Mouse (Mus musculus) MEL (cell line): ENCODE data around the gene Ska2. TPM values are rescaled to one million over a fixed set of nuclear protein-coding genes. Genes with fewer than 3 reads are reported as not detected.

Experiments used
- DNase-seq: peaks from one replicate; pipeline ENCODE4 v3.0.0; 2011; ENCODE audit warnings: low read depth, low spot score
- H3K27ac ChIP-seq: 2 replicates; pipeline ENCODE4 v1.5.1; 2012; ENCODE audit warnings: low read depth, mild to moderate bottlenecking, control low read depth, low read length, moderate library complexity; ENCODE audit not compliant: control insufficient read depth
- H3K27me3 ChIP-seq, 2 experiments: fragments of 150-350 bp in 1 of 2; sonication (generic) in 1 of 2; 2 replicates each; pipeline ENCODE4 v1.6.1; 2012; ENCODE audit warnings: low read length in 2 of 2, mild to moderate bottlenecking in 2 of 2, improper control_type of control experiment in 1 of 2, moderate library complexity in 1 of 2; ENCODE audit not compliant: insufficient read depth in 2 of 2, control insufficient read depth in 1 of 2
- H3K36me3 ChIP-seq, 2 experiments: 2 replicates each; pipeline ENCODE4 v1.6.1; 2012 to 2014; ENCODE audit warnings: low read length in 2 of 2, improper control_type of control experiment in 1 of 2, inconsistent platforms in 1 of 2, mild to moderate bottlenecking in 1 of 2; ENCODE audit not compliant: insufficient read depth in 2 of 2, control insufficient read depth in 1 of 2
- H3K4me1 ChIP-seq, 2 experiments: fragments of 150-350 bp in 1 of 2; sonication (generic) in 1 of 2; 2 replicates each; pipeline ENCODE4 v1.6.1; 2012; ENCODE audit warnings: low read length in 2 of 2, improper control_type of control experiment in 1 of 2, mild to moderate bottlenecking in 1 of 2; ENCODE audit not compliant: insufficient read depth in 2 of 2, control insufficient read depth in 1 of 2
- H3K4me3 ChIP-seq, 2 experiments: fragments of 150-350 bp in 1 of 2; sonication (generic) in 1 of 2; 2 replicates each; pipeline ENCODE4 v1.5.1; 2012; ENCODE audit warnings: low read depth in 2 of 2, low read length in 2 of 2, mild to moderate bottlenecking in 2 of 2, moderate library complexity in 2 of 2, control low read depth in 1 of 2, improper control_type of control experiment in 1 of 2; ENCODE audit not compliant: control insufficient read depth in 1 of 2, insufficient read depth in 1 of 2
- H3K79me2 ChIP-seq: 2 replicates; pipeline ENCODE4 v1.6.1; 2012; ENCODE audit warnings: mild to moderate bottlenecking, low read length, moderate library complexity; ENCODE audit not compliant: control insufficient read depth, poor library complexity, insufficient read depth
- H3K9ac ChIP-seq: 2 replicates; pipeline ENCODE4 v1.6.1; 2012; ENCODE audit warnings: low read depth, mild to moderate bottlenecking, control low read depth, low read length, moderate library complexity; ENCODE audit not compliant: control insufficient read depth, poor library complexity, severe bottlenecking
- H3K9me3 ChIP-seq: fragments of 150-350 bp; sonication (generic); replicated peaks from 2 replicates; pipeline ENCODE4 v1.6.1; 2012; ENCODE audit warnings: mild to moderate bottlenecking, low read length, improper control_type of control experiment, moderate library complexity; ENCODE audit not compliant: insufficient read depth
- BHLHE40 ChIP-seq: IDR thresholded peaks from 2 replicates; pipeline ENCODE4 v1.6.1; 2012; ENCODE audit warnings: low read depth, mild to moderate bottlenecking, inconsistent platforms, low read length, improper control_type of control experiment, borderline replicate concordance
- CHD1 ChIP-seq: IDR thresholded peaks from 2 replicates; pipeline ENCODE4 v1.6.1; 2012; ENCODE audit warnings: low read depth, mild to moderate bottlenecking, inconsistent platforms, low read length, improper control_type of control experiment
- CHD2 ChIP-seq: IDR thresholded peaks from 2 replicates; pipeline ENCODE4 v1.6.1; 2011; ENCODE audit warnings: low read length, improper control_type of control experiment
- CTCF ChIP-seq, 3 experiments: IDR thresholded peaks in 2 of 3; conservative IDR thresholded peaks in 1 of 3; 2 replicates each; pipeline ENCODE4 v1.5.1; 2011 to 2012; ENCODE audit warnings: low read length in 3 of 3, low read depth in 2 of 3, mild to moderate bottlenecking in 2 of 3, improper control_type of control experiment in 1 of 3, inconsistent platforms in 1 of 3, mixed read lengths in 1 of 3, moderate library complexity in 1 of 3; ENCODE audit not compliant: control insufficient read depth in 1 of 3, insufficient read depth in 1 of 3, poor library complexity in 1 of 3, severe bottlenecking in 1 of 3
- E2F4 ChIP-seq: IDR thresholded peaks from 2 replicates; pipeline ENCODE4 v1.6.1; 2011; ENCODE audit warnings: low read depth, low read length, improper control_type of control experiment, borderline replicate concordance
- ELF1 ChIP-seq: IDR thresholded peaks from 2 replicates; pipeline ENCODE4 v1.6.1; 2014; ENCODE audit warnings: low read depth, mild to moderate bottlenecking, inconsistent platforms, low read length, improper control_type of control experiment, moderate library complexity
- EP300 ChIP-seq, 2 experiments: IDR thresholded peaks; 2 replicates each; pipeline ENCODE4 v1.6.1; 2011; ENCODE audit warnings: improper control_type of control experiment in 2 of 2, low read length in 2 of 2, low read depth in 1 of 2, mild to moderate bottlenecking in 1 of 2
- ETS1 ChIP-seq: IDR thresholded peaks from 2 replicates; pipeline ENCODE4 v1.6.1; 2012; ENCODE audit warnings: low read depth, mild to moderate bottlenecking, inconsistent platforms, low read length, improper control_type of control experiment, moderate library complexity
- GABPA ChIP-seq: IDR thresholded peaks from 2 replicates; pipeline ENCODE4 v1.6.1; 2012; ENCODE audit warnings: low read depth, mild to moderate bottlenecking, inconsistent platforms, low read length, improper control_type of control experiment, moderate library complexity
- GATA1 ChIP-seq: IDR thresholded peaks from 2 replicates; pipeline ENCODE4 v1.6.1; 2011; ENCODE audit warnings: low read depth, low read length, improper control_type of control experiment
- JUND ChIP-seq: IDR thresholded peaks from 2 replicates; pipeline ENCODE4 v1.6.1; 2011; ENCODE audit warnings: low read depth, mild to moderate bottlenecking, improper control_type of control experiment, low read length
- KAT2A ChIP-seq: conservative IDR thresholded peaks from 2 replicates; pipeline ENCODE4 v1.6.1; 2012; ENCODE audit warnings: low read depth, low read length, improper control_type of control experiment, inconsistent platforms
- MAFK ChIP-seq: IDR thresholded peaks from 2 replicates; pipeline ENCODE4 v1.6.1; 2011; ENCODE audit warnings: low read depth, mild to moderate bottlenecking, low read length, improper control_type of control experiment, borderline replicate concordance
- MAX ChIP-seq: IDR thresholded peaks from 2 replicates; pipeline ENCODE4 v1.6.1; 2011; ENCODE audit warnings: low read length, improper control_type of control experiment
- MAZ ChIP-seq: IDR thresholded peaks from 2 replicates; pipeline ENCODE4 v1.6.1; 2012; ENCODE audit warnings: low read depth, mild to moderate bottlenecking, inconsistent platforms, low read length, improper control_type of control experiment
- MEF2A ChIP-seq: IDR thresholded peaks from 2 replicates; pipeline ENCODE4 v1.6.1; 2014; ENCODE audit warnings: low read depth, mild to moderate bottlenecking, inconsistent platforms, low read length, improper control_type of control experiment; ENCODE audit not compliant: poor library complexity, insufficient replicate concordance, severe bottlenecking; ENCODE audit errors: extremely low read depth
- MXI1 ChIP-seq: IDR thresholded peaks from 2 replicates; pipeline ENCODE4 v1.6.1; 2011; ENCODE audit warnings: mild to moderate bottlenecking, low read depth, low read length, improper control_type of control experiment
- MYC ChIP-seq: IDR thresholded peaks from 2 replicates; pipeline ENCODE4 v1.6.1; 2011; ENCODE audit warnings: low read depth, mild to moderate bottlenecking, low read length, improper control_type of control experiment, moderate library complexity
- NELFE ChIP-seq: IDR thresholded peaks from 2 replicates; pipeline ENCODE4 v1.6.1; 2011; ENCODE audit warnings: low read depth, low read length, improper control_type of control experiment
- NRF1 ChIP-seq: IDR thresholded peaks from 2 replicates; pipeline ENCODE4 v1.6.1; 2014; ENCODE audit warnings: low read depth, mild to moderate bottlenecking, inconsistent platforms, low read length, improper control_type of control experiment, moderate library complexity; ENCODE audit not compliant: poor library complexity, insufficient read depth, severe bottlenecking
- POLR2A ChIP-seq, 2 experiments: IDR thresholded peaks; 2 replicates each; pipeline ENCODE4 v1.6.1; 2011 to 2012; ENCODE audit warnings: low read length in 2 of 2, mild to moderate bottlenecking in 2 of 2, control low read depth in 1 of 2, improper control_type of control experiment in 1 of 2, low read depth in 1 of 2, moderate library complexity in 1 of 2; ENCODE audit not compliant: control insufficient read depth in 1 of 2, insufficient read depth in 1 of 2, poor library complexity in 1 of 2
- POLR2AphosphoS2 ChIP-seq: IDR thresholded peaks from 2 replicates; pipeline ENCODE4 v1.6.1; 2011; ENCODE audit warnings: low read length, improper control_type of control experiment
- POLR2AphosphoS5 ChIP-seq: IDR thresholded peaks from 2 replicates; pipeline ENCODE4 v1.6.1; 2012; ENCODE audit warnings: low read depth, borderline replicate concordance, mild to moderate bottlenecking, inconsistent platforms, low read length, moderate library complexity, mixed read lengths
- RAD21 ChIP-seq: IDR thresholded peaks from 2 replicates; pipeline ENCODE4 v1.6.1; 2011; ENCODE audit warnings: mild to moderate bottlenecking, low read depth, low read length, improper control_type of control experiment
- RCOR1 ChIP-seq: IDR thresholded peaks from 2 replicates; pipeline ENCODE4 v1.6.1; 2012; ENCODE audit warnings: low read depth, mild to moderate bottlenecking, inconsistent platforms, low read length, improper control_type of control experiment
- SIN3A ChIP-seq: IDR thresholded peaks from 2 replicates; pipeline ENCODE4 v1.6.1; 2012; ENCODE audit warnings: low read length, improper control_type of control experiment, inconsistent platforms
- SMC3 ChIP-seq: IDR thresholded peaks from 2 replicates; pipeline ENCODE4 v1.6.1; 2011; ENCODE audit warnings: low read depth, low read length, improper control_type of control experiment
- TAL1 ChIP-seq: IDR thresholded peaks from 2 replicates; pipeline ENCODE4 v1.6.1; 2012; ENCODE audit warnings: mild to moderate bottlenecking, inconsistent platforms, low read length, moderate library complexity, mixed read lengths
- TBP ChIP-seq: IDR thresholded peaks from 2 replicates; pipeline ENCODE4 v1.8.0; 2011; ENCODE audit warnings: low read depth, low read length, improper control_type of control experiment
- TCF12 ChIP-seq: IDR thresholded peaks from 2 replicates; pipeline ENCODE4 v1.6.1; 2014; ENCODE audit warnings: low read depth, mild to moderate bottlenecking, inconsistent platforms, low read length, improper control_type of control experiment, moderate library complexity
- UBTF ChIP-seq: IDR thresholded peaks from 2 replicates; pipeline ENCODE4 v1.6.1; 2012; ENCODE audit warnings: low read depth, mild to moderate bottlenecking, inconsistent platforms, low read length, improper control_type of control experiment, moderate library complexity, borderline replicate concordance; ENCODE audit not compliant: insufficient read depth
- USF1 ChIP-seq: IDR thresholded peaks from 2 replicates; pipeline ENCODE4 v1.6.1; 2014; ENCODE audit warnings: low read depth, mild to moderate bottlenecking, inconsistent platforms, low read length, improper control_type of control experiment, moderate library complexity
- USF2 ChIP-seq, 2 experiments: IDR thresholded peaks; 2 replicates each; pipeline ENCODE4 v1.6.1; 2011 to 2012; ENCODE audit warnings: improper control_type of control experiment in 2 of 2, low read length in 2 of 2, borderline replicate concordance in 1 of 2, inconsistent platforms in 1 of 2, low read depth in 1 of 2, mild to moderate bottlenecking in 1 of 2; ENCODE audit not compliant: insufficient read depth in 1 of 2
- ZC3H11A ChIP-seq: IDR thresholded peaks from 2 replicates; pipeline ENCODE4 v1.6.1; 2012; ENCODE audit warnings: low read depth, mild to moderate bottlenecking, inconsistent platforms, low read length, improper control_type of control experiment
- ZKSCAN1 ChIP-seq: IDR thresholded peaks from 2 replicates; pipeline ENCODE4 v1.6.1; 2012; ENCODE audit warnings: low read depth, mild to moderate bottlenecking, inconsistent platforms, low read length, improper control_type of control experiment, moderate library complexity
- ZNF384 ChIP-seq: IDR thresholded peaks from 2 replicates; pipeline ENCODE4 v1.6.1; 2012; ENCODE audit warnings: low read depth, mild to moderate bottlenecking, inconsistent platforms, low read length, improper control_type of control experiment
- polyA plus RNA-seq, 2 experiments: library from polyadenylated mRNA; stranded (reverse) in 1 of 2; unstranded in 1 of 2; fragments of >175 nt in 1 of 2; fragments of >200 nt in 1 of 2; gene quantifications; 2 replicates each; pipeline versions ENCODE4 v1.2.1 to v1.2.4; 2012; ENCODE audit warnings: low replicate concordance in 2 of 2, low read depth in 1 of 2; ENCODE audit not compliant: insufficient read length in 2 of 2, insufficient read depth in 1 of 2, missing spikeins in 1 of 2
- total RNA-seq: library from RNA; depleted of rRNA; stranded (reverse); fragments of 300-350 nt; gene quantifications from 2 replicates; pipeline ENCODE4 v1.2.3, GENCODE M21; 2012

Ska2 gene
- total and polyA plus RNA-seq, 3 experiments = 21.3 to 24.8 TPM; not detected in 1

- peak within 1 kb of the TSS; percentile 87 for H3K27ac ChIP-seq
- peak; percentile 98 for DNase-seq
- peaks cover 15 to 18% of the 10 kb centered on the region in 2 experiments for H3K36me3 ChIP-seq
- H3K9ac ChIP-seq = peak within 1 kb of the TSS; percentile 87
- H3K4me1 ChIP-seq = peaks cover 10 to 16% of the 10 kb centered on the region in 2 experiments; a peak in 3 of 4 replicates
- peaks cover 32% of the 10 kb centered on the region for H3K79me2 ChIP-seq
- H3K27me3 ChIP-seq = no peaks in the 10 kb centered on the region
- H3K4me3 ChIP-seq = peak within 1 kb of the TSS; percentile 81 to 90
- H3K9me3 ChIP-seq = no peaks in the 10 kb centered on the region
- TF ChIP-seq USF2 (IDR thresholded peaks at IDR 0.05; ENCODE audit: borderline replicate concordance in 1 of 2, insufficient read depth in 1 of 2, low read depth in 1 of 2, low read length in 2 of 2) (no peak), MEF2A (no peak), E2F4 (no peak), ZC3H11A (no peak), CHD2 (peak; percentile 78), ZKSCAN1 (no peak), CHD1 (no peak), MXI1 (peak; percentile 94), TCF12 (peak; percentile 84), POLR2AphosphoS2 (peak; percentile 89; the same call in 1 of the 2 replicates), NELFE (peak; percentile 96), RCOR1 (peak; percentile 65), GATA1 (peak; percentile 27; the same call in 1 of the 2 replicates), MYC (peak; percentile 77), EP300 (IDR thresholded peaks at IDR 0.05; ENCODE audit: low read depth in 1 of 2, low read length in 2 of 2) (peak in 1 of 2 experiments; percentile 30; a peak in 1 of 4 replicates), POLR2A (IDR thresholded peaks at IDR 0.05; ENCODE audit: control insufficient read depth in 1 of 2, insufficient read depth in 1 of 2, low read depth in 1 of 2, low read length in 2 of 2, poor library complexity in 1 of 2) (peak; percentile 73 to 92), ETS1 (peak; percentile 77), ELF1 (peak; percentile 91), UBTF (0 out of 2 replicates have a peak, but pooled peaks have one; percentile 62), TBP (peak; percentile 93), USF1 (no peak), MAFK (no peak), TAL1 (no peak), RAD21 (no peak), ZNF384 (peak; percentile 55), SMC3 (peak; percentile 19), BHLHE40 (no peak), GABPA (no peak), SIN3A (peak; percentile 98), KAT2A (peak; percentile 79), NRF1 (0 out of 2 replicates have a peak, but pooled peaks have one; percentile 29), JUND (peak; percentile 91), POLR2AphosphoS5 (no peak), MAZ (peak; percentile 98), MAX (peak; percentile 79; the same call in 1 of the 2 replicates), CTCF (IDR thresholded peaks at IDR 0.05 in 2 of 3, conservative IDR thresholded peaks at IDR 0.05 in 1 of 3; ENCODE audit: control insufficient read depth in 1 of 3, insufficient read depth in 1 of 3, low read depth in 2 of 3, low read length in 3 of 3, poor library complexity in 1 of 3, severe bottlenecking in 1 of 3) (no peak)
These were observed 22.6 kb upstream of the Ska2 start, which contains the start of gene Smg8 for GRCm38 (mm10) chr11:87086290-87086984. Gene Smg8, minus strand, starts transcription at chr11:87086774.
